Comparison of ENCODE assay signal across 23 mouse cellular contexts in the genomic region with DNA sequence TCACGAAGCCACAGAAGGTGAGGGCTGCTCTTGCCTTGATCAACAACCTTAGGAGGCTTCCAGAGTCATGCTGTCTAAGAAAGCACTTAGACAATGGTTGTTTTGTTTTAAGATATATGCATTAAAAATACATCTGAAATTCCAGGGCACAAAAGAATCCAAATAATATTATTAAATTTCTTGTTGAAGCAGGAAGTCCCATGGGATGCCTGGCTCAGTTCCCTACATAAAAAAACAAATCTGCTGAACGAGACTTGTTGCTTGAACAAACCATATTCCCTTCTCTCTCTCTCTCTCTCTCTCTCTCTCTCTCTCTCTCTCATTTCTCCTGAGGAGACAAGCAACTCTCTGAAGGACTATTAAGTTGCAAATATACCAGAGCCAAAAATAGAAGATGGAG.
"Had no signal": no experiment of that assay in that cellular context is flagged by ENCODE, and none has a peak within 500 bp of the region (broad histone marks: within the 10 kb centered on the region; RNA-seq: fewer than 3 reads in every experiment).

No protein-coding gene starts in this region.

- H3K36me3 ChIP-seq: limb, embryonic 15.5 days; midbrain, embryonic 12.5 days; midbrain, embryonic 15.5 days; neural tube, embryonic 12.5 days; neural tube, embryonic 15.5 days had no signal

- H3K4me3 ChIP-seq: layer of hippocampus, adult 2 months; limb, embryonic 15.5 days; midbrain, embryonic 12.5 days; midbrain, embryonic 15.5 days; neural tube, embryonic 12.5 days; neural tube, embryonic 15.5 days had no signal

- H3K9ac ChIP-seq: limb, embryonic 15.5 days; liver, embryonic 14.5 days; liver, postnatal 0 days; midbrain, embryonic 12.5 days; midbrain, embryonic 15.5 days; neural tube, embryonic 12.5 days; neural tube, embryonic 15.5 days had no signal

- DNase-seq: kidney, adult 18-20 months; kidney, postnatal 25 days; layer of hippocampus, adult 9-11 months; liver, postnatal 0 days; lung, postnatal 14 days; right cerebral cortex, adult 18-20 months; right cerebral cortex, postnatal 14 days; right cerebral cortex, postnatal 4 days; thymus, adult 2 months; thymus, postnatal 14 days; thymus, postnatal 4 days had no signal

- H3K27me3 ChIP-seq: limb, embryonic 15.5 days; midbrain, embryonic 12.5 days; midbrain, embryonic 15.5 days; neural tube, embryonic 12.5 days; neural tube, embryonic 15.5 days had no signal

- ATAC-seq: intestine, embryonic 16.5 days; liver, postnatal 0 days; midbrain, embryonic 15.5 days had no signal

- H3K4me2 ChIP-seq: limb, embryonic 15.5 days; liver, embryonic 11.5 days; midbrain, embryonic 12.5 days; midbrain, embryonic 15.5 days; neural tube, embryonic 12.5 days; neural tube, embryonic 15.5 days had no signal

- H3K9me3 ChIP-seq: limb, embryonic 15.5 days; midbrain, embryonic 12.5 days; midbrain, embryonic 15.5 days; neural tube, embryonic 12.5 days; neural tube, embryonic 15.5 days had no signal

- H3K27ac ChIP-seq: kidney, postnatal 0 days; layer of hippocampus, adult 2 months; limb, embryonic 15.5 days; liver, embryonic 14.5 days; macrophage; midbrain, embryonic 12.5 days; midbrain, embryonic 15.5 days; neural tube, embryonic 12.5 days; neural tube, embryonic 15.5 days; stomach, postnatal 0 days had no signal
